Mouse (Mus musculus) testis, postnatal 14 days (tissue): ENCODE data around the gene Grrp1.
A peak's percentile ranks its signal among the peaks of the same experiment; 100 is the strongest.
"Not testable (repeated sequence)": the region's sequence is repeated elsewhere in the genome, so short reads cannot be mapped to it uniquely, and the experiment has no call there.

ENCODE experiments used
- DNase-seq: peaks from one replicate; pipeline ENCODE4 v3.0.0; 2021; ENCODE audit warnings: low spot score

The Grrp1 gene

GRCm38 (mm10) chr4:134253722-134254324, at the start of gene Grrp1:
TSS of gene Grrp1 (minus strand) at chr4:134254106.
- no peak for DNase-seq

GRCm38 (mm10) chr4:134302084-134302483, 48.2 kb upstream of the Grrp1 start:
- DNase-seq = no peak

GRCm38 (mm10) chr4:134300316-134300715, 46.4 kb upstream of the Grrp1 start:
- DNase-seq = no peak

- no peak for DNase-seq
Observed at GRCm38 (mm10) chr4:134299498-134299810, 45.5 kb upstream of the Grrp1 start.

- no peak for DNase-seq
Observed at GRCm38 (mm10) chr4:134298626-134299497, 45.0 kb upstream of the Grrp1 start.

GRCm38 (mm10) chr4:134297369-134297768, 43.5 kb upstream of the Grrp1 start:
- no peak for DNase-seq

- no peak for DNase-seq
Observed at GRCm38 (mm10) chr4:134296523-134296922, 42.6 kb upstream of the Grrp1 start.

GRCm38 (mm10) chr4:134296096-134296495, 42.2 kb upstream of the Grrp1 start:
- not testable (repeated sequence) for DNase-seq

GRCm38 (mm10) chr4:134293692-134294163, 39.8 kb upstream of the Grrp1 start:
- DNase-seq = no peak

- no peak for DNase-seq
Observed at GRCm38 (mm10) chr4:134293061-134293691, 39.3 kb upstream of the Grrp1 start.

GRCm38 (mm10) chr4:134292067-134292466, 38.2 kb upstream of the Grrp1 start:
- DNase-seq = peak; percentile 33

- no peak for DNase-seq
Observed at GRCm38 (mm10) chr4:134288397-134289256, 34.7 kb upstream of the Grrp1 start.

GRCm38 (mm10) chr4:134287575-134288025, 33.7 kb upstream of the Grrp1 start, which contains the start of gene Pdik1l:
TSS of gene Pdik1l (minus strand) at chr4:134287895.
- peak; percentile 83 for DNase-seq

GRCm38 (mm10) chr4:134287168-134287564, 33.3 kb upstream of the Grrp1 start:
- peak; percentile 95 for DNase-seq

GRCm38 (mm10) chr4:134286226-134287167, 32.6 kb upstream of the Grrp1 start:
- no peak for DNase-seq

- DNase-seq = no peak
Observed at GRCm38 (mm10) chr4:134284942-134285341, 31.0 kb upstream of the Grrp1 start.

- no peak for DNase-seq
Observed at GRCm38 (mm10) chr4:134273417-134274345, 19.8 kb upstream of the Grrp1 start.

GRCm38 (mm10) chr4:134272731-134273416, 19.0 kb upstream of the Grrp1 start:
- DNase-seq = no peak

GRCm38 (mm10) chr4:134271979-134272378, 18.1 kb upstream of the Grrp1 start:
- no peak for DNase-seq
